Mouse (Mus musculus) spleen, adult 2 months (tissue): ENCODE data around the gene Evi2.

ENCODE experiments used
- CTCF ChIP-seq: fragments of 200-500 bp; IDR thresholded peaks from 2 replicates; pipeline ENCODE4 v1.5.1; 2011; ENCODE audit warnings: mild to moderate bottlenecking, inconsistent platforms; ENCODE audit not compliant: insufficient read depth, insufficient read length, insufficient replicate concordance; ENCODE audit errors: extremely low read depth
- POLR2A ChIP-seq: fragments of 200-500 bp; IDR thresholded peaks from 2 replicates; pipeline ENCODE4 v1.6.1; 2011; ENCODE audit warnings: low read depth, low read length, inconsistent platforms

DNA sequence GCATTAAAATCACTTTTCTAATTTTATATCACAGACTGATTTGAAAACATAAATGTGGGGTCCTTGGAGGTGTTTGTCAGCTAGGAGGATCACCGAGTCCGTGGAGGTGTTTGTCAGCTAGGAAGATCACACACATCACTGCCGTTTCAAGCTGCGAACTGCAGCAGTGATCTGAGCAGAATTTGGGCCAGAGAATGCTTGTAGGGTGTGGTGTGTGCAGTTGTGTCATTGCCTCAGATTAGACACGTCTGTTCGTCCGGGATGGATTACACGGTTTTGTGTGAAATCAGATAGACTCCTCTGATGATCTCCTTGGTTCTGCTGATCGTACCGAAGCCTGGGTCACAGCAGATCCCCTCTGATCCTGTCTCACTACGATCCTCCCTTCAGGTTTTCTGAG is 385 bp upstream of the Evi2 start:
- no peak for TF ChIP-seq POLR2A
- no peak for TF ChIP-seq CTCF
